Mouse (Mus musculus) megakaryocyte, embryonic 14.5 days (primary cell): ENCODE measurements around the gene Chrd.

Experiments used
- FLI1 ChIP-seq: IDR thresholded peaks from 2 replicates; pipeline ENCODE4 v1.6.1; 2012; ENCODE audit warnings: low read length, inconsistent platforms, mixed read lengths
- GATA1 ChIP-seq: IDR thresholded peaks from 3 replicates; pipeline ENCODE4 v1.6.1; 2012; ENCODE audit warnings: mixed read lengths, low read length, inconsistent platforms, borderline replicate concordance

DNA sequence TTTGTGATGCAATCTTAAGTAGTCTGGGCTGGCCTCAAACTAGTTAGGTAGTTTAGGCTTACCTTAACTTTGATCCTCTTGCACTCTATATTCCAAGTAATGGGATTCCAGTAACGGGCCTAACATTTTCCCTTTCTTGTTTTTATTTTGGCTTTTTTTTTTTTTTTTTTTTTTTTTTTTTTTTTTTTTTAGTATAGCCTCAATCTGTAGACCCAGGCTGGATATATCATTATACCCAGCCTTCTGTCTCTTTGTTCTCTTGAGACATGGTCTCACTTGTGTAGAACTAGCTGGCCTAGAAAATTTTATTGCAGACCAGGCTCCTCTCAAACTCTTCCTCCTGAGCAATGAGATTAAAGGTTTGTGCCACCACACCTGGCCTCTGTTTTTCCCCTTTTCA, 41.3 kb upstream of the Chrd start:
- TF ChIP-seq GATA1: no peak
- TF ChIP-seq FLI1: no peak
